Mouse (Mus musculus): ENCODE results near the gene Sntg2. TPM values are rescaled to one million over a fixed set of nuclear protein-coding genes. Genes with fewer than 3 reads are reported as not detected.
A peak's percentile ranks its signal among the peaks of the same experiment; 100 is the strongest.

Gene Sntg2
- polyA plus RNA-seq, 1 experiment from 2014 or later = 6.2 TPM

- no peak for TF ChIP-seq CTCF (IDR thresholded peaks at IDR 0.05; ENCODE audit: low read depth)
- no peak for ATAC-seq (replicated peaks; ENCODE audit: low FRiP score, low read depth)
- Histone ChIP-seq H3K9me3 (replicated peaks; ENCODE audit: low read length) (no peaks in the 10 kb centered on the region), H3K4me1 (replicated peaks; ENCODE audit: insufficient read depth, low read length) (no peaks in the 10 kb centered on the region), H3K36me3 (ENCODE audit: insufficient read depth, low read length) (no peaks in the 10 kb centered on the region), H3K4me3 (replicated peaks; ENCODE audit: low read depth, low read length) (no peak overlapping the region), H3K9ac (ENCODE audit: low read depth, low read length) (no peak overlapping the region), H3K4me2 (ENCODE audit: low read length) (no peak overlapping the region), H3K27ac (no peak overlapping the region), H3K27me3 (ENCODE audit: insufficient read depth, low read length) (no peaks in the 10 kb centered on the region)
- no peak for DNase-seq (ENCODE audit: low spot score)
- whole genome bisulfite sequencing = 57% methylated on average over 2 of the region's 2 CpGs
Observed at GRCm38 (mm10) chr12:30258641-30259040, 114.5 kb downstream of the Sntg2 start.

GRCm38 (mm10) chr12:30257664-30258063, 115.5 kb downstream of the Sntg2 start:
- no peak overlapping the region for H3K4me2 ChIP-seq (ENCODE audit: low read length)
- H3K4me1 ChIP-seq (replicated peaks; ENCODE audit: insufficient read depth, low read length) = no peaks in the 10 kb centered on the region
- DNase-seq (ENCODE audit: low spot score) (no peak), ATAC-seq (replicated peaks; ENCODE audit: low FRiP score, low read depth) (no peak)
- 92% methylated on average over 7 of the region's 7 CpGs for WGBS
- no peak overlapping the region for H3K4me3 ChIP-seq (replicated peaks; ENCODE audit: low read depth, low read length)
- no peaks in the 10 kb centered on the region for H3K36me3 ChIP-seq (ENCODE audit: insufficient read depth, low read length)
- H3K9ac ChIP-seq (ENCODE audit: low read depth, low read length) = no peak overlapping the region
- no peak overlapping the region for H3K27ac ChIP-seq
- no peaks in the 10 kb centered on the region for H3K9me3 ChIP-seq (replicated peaks; ENCODE audit: low read length)
- no peak for TF ChIP-seq CTCF (IDR thresholded peaks at IDR 0.05; ENCODE audit: low read depth)
- no peaks in the 10 kb centered on the region for H3K27me3 ChIP-seq (ENCODE audit: insufficient read depth, low read length)

GRCm38 (mm10) chr12:30256207-30256606, 117.0 kb downstream of the Sntg2 start:
- H3K27ac ChIP-seq = no peak overlapping the region
- H3K9me3 ChIP-seq (replicated peaks; ENCODE audit: low read length) = no peaks in the 10 kb centered on the region
- no peak overlapping the region for H3K9ac ChIP-seq (ENCODE audit: low read depth, low read length)
- no peaks in the 10 kb centered on the region for H3K4me1 ChIP-seq (replicated peaks; ENCODE audit: insufficient read depth, low read length)
- WGBS = 54% methylated on average over 3 of the region's 3 CpGs
- ATAC-seq (replicated peaks; ENCODE audit: low FRiP score, low read depth) (no peak), DNase-seq (ENCODE audit: low spot score) (peak; percentile 38)
- H3K36me3 ChIP-seq (ENCODE audit: insufficient read depth, low read length) = no peaks in the 10 kb centered on the region
- H3K27me3 ChIP-seq (ENCODE audit: insufficient read depth, low read length) = no peaks in the 10 kb centered on the region
- TF ChIP-seq CTCF (IDR thresholded peaks at IDR 0.05; ENCODE audit: low read depth) = no peak
- no peak overlapping the region for H3K4me3 ChIP-seq (replicated peaks; ENCODE audit: low read depth, low read length)
- no peak overlapping the region for H3K4me2 ChIP-seq (ENCODE audit: low read length)

GRCm38 (mm10) chr12:30254581-30254980, 118.6 kb downstream of the Sntg2 start:
- Histone ChIP-seq H3K4me2 (ENCODE audit: low read length) (no peak overlapping the region), H3K36me3 (ENCODE audit: insufficient read depth, low read length) (no peaks in the 10 kb centered on the region), H3K4me1 (replicated peaks; ENCODE audit: insufficient read depth, low read length) (no peaks in the 10 kb centered on the region), H3K4me3 (replicated peaks; ENCODE audit: low read depth, low read length) (no peak overlapping the region), H3K27ac (no peak overlapping the region), H3K9ac (ENCODE audit: low read depth, low read length) (no peak overlapping the region), H3K27me3 (ENCODE audit: insufficient read depth, low read length) (no peaks in the 10 kb centered on the region), H3K9me3 (replicated peaks; ENCODE audit: low read length) (no peaks in the 10 kb centered on the region)
- WGBS = 90% methylated on average over 10 of the region's 10 CpGs
- no peak for TF ChIP-seq CTCF (IDR thresholded peaks at IDR 0.05; ENCODE audit: low read depth)
- DNase-seq (ENCODE audit: low spot score) = no peak
- no peak for ATAC-seq (replicated peaks; ENCODE audit: low FRiP score, low read depth)

- Histone ChIP-seq H3K27ac (no peak overlapping the region), H3K4me3 (replicated peaks; ENCODE audit: low read depth, low read length) (no peak overlapping the region), H3K4me1 (replicated peaks; ENCODE audit: insufficient read depth, low read length) (no peaks in the 10 kb centered on the region), H3K9ac (ENCODE audit: low read depth, low read length) (no peak overlapping the region), H3K4me2 (ENCODE audit: low read length) (no peak overlapping the region), H3K27me3 (ENCODE audit: insufficient read depth, low read length) (no peaks in the 10 kb centered on the region), H3K9me3 (replicated peaks; ENCODE audit: low read length) (no peaks in the 10 kb centered on the region), H3K36me3 (ENCODE audit: insufficient read depth, low read length) (no peaks in the 10 kb centered on the region)
- TF ChIP-seq CTCF (IDR thresholded peaks at IDR 0.05; ENCODE audit: low read depth) = no peak
- 91% methylated on average over 4 of the region's 4 CpGs for WGBS
- no peak for ATAC-seq (replicated peaks; ENCODE audit: low FRiP score, low read depth)
- no peak for DNase-seq (ENCODE audit: low spot score)
Observed at GRCm38 (mm10) chr12:30252381-30252780, 120.8 kb downstream of the Sntg2 start.

- DNase-seq (ENCODE audit: low spot score) (no peak), ATAC-seq (replicated peaks; ENCODE audit: low FRiP score, low read depth) (no peak)
- no peak for TF ChIP-seq CTCF (IDR thresholded peaks at IDR 0.05; ENCODE audit: low read depth)
- Histone ChIP-seq H3K36me3 (ENCODE audit: insufficient read depth, low read length) (no peaks in the 10 kb centered on the region), H3K27me3 (ENCODE audit: insufficient read depth, low read length) (no peaks in the 10 kb centered on the region), H3K4me1 (replicated peaks; ENCODE audit: insufficient read depth, low read length) (no peaks in the 10 kb centered on the region), H3K9ac (ENCODE audit: low read depth, low read length) (no peak overlapping the region), H3K4me2 (ENCODE audit: low read length) (no peak overlapping the region), H3K27ac (no peak overlapping the region), H3K4me3 (replicated peaks; ENCODE audit: low read depth, low read length) (no peak overlapping the region), H3K9me3 (replicated peaks; ENCODE audit: low read length) (no peaks in the 10 kb centered on the region)
- WGBS = 86% methylated on average over 8 of the region's 8 CpGs
Observed at GRCm38 (mm10) chr12:30251283-30251829, 121.8 kb downstream of the Sntg2 start.

- H3K9me3 ChIP-seq (replicated peaks; ENCODE audit: low read length) = no peaks in the 10 kb centered on the region
- 91% methylated on average over 3 of the region's 3 CpGs for WGBS
- H3K4me2 ChIP-seq (ENCODE audit: low read length) = no peak overlapping the region
- no peaks in the 10 kb centered on the region for H3K27me3 ChIP-seq (ENCODE audit: insufficient read depth, low read length)
- no peak overlapping the region for H3K9ac ChIP-seq (ENCODE audit: low read depth, low read length)
- H3K36me3 ChIP-seq (ENCODE audit: insufficient read depth, low read length) = no peaks in the 10 kb centered on the region
- no peak for TF ChIP-seq CTCF (IDR thresholded peaks at IDR 0.05; ENCODE audit: low read depth)
- no peak overlapping the region for H3K4me3 ChIP-seq (replicated peaks; ENCODE audit: low read depth, low read length)
- no peak for ATAC-seq (replicated peaks; ENCODE audit: low FRiP score, low read depth)
- DNase-seq (ENCODE audit: low spot score) = no peak
- no peaks in the 10 kb centered on the region for H3K4me1 ChIP-seq (replicated peaks; ENCODE audit: insufficient read depth, low read length)
- H3K27ac ChIP-seq = no peak overlapping the region
Observed at GRCm38 (mm10) chr12:30249068-30249467, 124.1 kb downstream of the Sntg2 start.
